Mouse (Mus musculus) limb, embryonic 11.5 days (tissue): Measurements from ENCODE around the gene Egfr. TPM values are rescaled to one million over a fixed set of nuclear protein-coding genes. Genes with fewer than 3 reads are reported as not detected.

Source experiments
- ATAC-seq: fragments of 200-750 bp; cut with Nextera tagmentation; 2 replicates; pipeline ENCODE4 v1.8.0; 2017; ENCODE audit warnings: low read depth; ENCODE audit not compliant: insufficient number of reproducible peaks, low FRiP score, low TSS enrichment
- DNase-seq: peaks from one replicate; pipeline ENCODE4 v3.0.0-alpha.2; 2015; ENCODE audit warnings: low spot score
- H3K27ac ChIP-seq: fragments of 300-500 bp; sonication (generic); replicated peaks from 2 replicates; pipeline ENCODE4 v1.5.1; 2014; ENCODE audit warnings: low read depth, mild to moderate bottlenecking, low read length
- H3K27me3 ChIP-seq: fragments of 300-500 bp; sonication (generic); 2 replicates; pipeline ENCODE4 v1.6.1; 2014; ENCODE audit warnings: mild to moderate bottlenecking, low read length, mixed read lengths; ENCODE audit not compliant: control insufficient read depth, insufficient read depth
- H3K36me3 ChIP-seq: fragments of 300-500 bp; sonication (generic); 2 replicates; pipeline ENCODE4 v1.6.1; 2014; ENCODE audit warnings: mild to moderate bottlenecking, low read length, moderate library complexity, mixed read lengths; ENCODE audit not compliant: control insufficient read depth, insufficient read depth
- H3K4me1 ChIP-seq: fragments of 300-500 bp; sonication (generic); 2 replicates; pipeline ENCODE4 v1.6.1; 2014; ENCODE audit warnings: low read length, mixed read lengths; ENCODE audit not compliant: control insufficient read depth, insufficient read depth
- H3K4me2 ChIP-seq: fragments of 300-500 bp; sonication (generic); 2 replicates; pipeline ENCODE4 v1.6.1; 2014; ENCODE audit warnings: low read depth, mild to moderate bottlenecking, moderate library complexity; ENCODE audit not compliant: severe bottlenecking
- H3K4me3 ChIP-seq: fragments of 300-500 bp; sonication (generic); 2 replicates; pipeline ENCODE4 v1.5.1; 2014; ENCODE audit warnings: low read depth, low read length
- H3K9ac ChIP-seq: fragments of 300-500 bp; sonication (generic); 2 replicates; pipeline ENCODE4 v1.6.1; 2014; ENCODE audit warnings: mild to moderate bottlenecking, low read length
- H3K9me3 ChIP-seq: fragments of 300-500 bp; sonication (generic); 2 replicates; pipeline ENCODE4 v1.6.1; 2016; ENCODE audit warnings: low read length; ENCODE audit not compliant: control insufficient read depth
- WGBS: fragments of 180-500 bp; shearing (Covaris S2); extraction: QIAGEN DNeasy Blood & Tissue Kit; methylation state at CpG from one replicate; pipeline ENCODE4 v1.1.7; 2014; 5-methylcytosine and 5-hydroxymethylcytosine counted together
- polyA plus RNA-seq: library from polyadenylated mRNA; unstranded; fragments of >200 nt; fragmentation: Nextera tagmentation; extraction: Ambion mirVana; gene quantifications from 2 replicates; pipeline ENCODE4 v1.2.1, GENCODE M21; 2014

Gene Egfr
- polyA plus RNA-seq, 1 experiment from 2014 or later, result 2.6 TPM

DNA sequence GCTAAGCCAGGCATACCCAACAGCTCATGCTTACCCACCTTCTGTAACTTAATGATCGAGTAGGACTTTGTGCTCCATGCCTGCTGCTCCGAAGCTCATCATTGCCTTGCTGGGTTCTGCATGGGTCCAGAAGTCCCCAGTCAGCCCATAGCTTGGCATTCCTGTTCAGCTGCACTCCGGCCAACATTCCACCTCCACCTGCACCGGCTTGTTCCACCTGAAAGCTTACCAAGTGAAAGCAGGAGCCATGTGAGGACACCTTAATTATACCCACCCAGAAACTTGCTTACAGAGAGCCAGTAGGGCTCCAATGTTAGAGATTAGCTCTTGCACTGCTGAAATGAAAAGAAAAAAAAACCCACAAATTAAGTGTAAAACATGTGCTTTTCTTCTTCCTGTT, 17.3 kb downstream of the Egfr start:
- no peak overlapping the region for H3K4me3 ChIP-seq

DNA sequence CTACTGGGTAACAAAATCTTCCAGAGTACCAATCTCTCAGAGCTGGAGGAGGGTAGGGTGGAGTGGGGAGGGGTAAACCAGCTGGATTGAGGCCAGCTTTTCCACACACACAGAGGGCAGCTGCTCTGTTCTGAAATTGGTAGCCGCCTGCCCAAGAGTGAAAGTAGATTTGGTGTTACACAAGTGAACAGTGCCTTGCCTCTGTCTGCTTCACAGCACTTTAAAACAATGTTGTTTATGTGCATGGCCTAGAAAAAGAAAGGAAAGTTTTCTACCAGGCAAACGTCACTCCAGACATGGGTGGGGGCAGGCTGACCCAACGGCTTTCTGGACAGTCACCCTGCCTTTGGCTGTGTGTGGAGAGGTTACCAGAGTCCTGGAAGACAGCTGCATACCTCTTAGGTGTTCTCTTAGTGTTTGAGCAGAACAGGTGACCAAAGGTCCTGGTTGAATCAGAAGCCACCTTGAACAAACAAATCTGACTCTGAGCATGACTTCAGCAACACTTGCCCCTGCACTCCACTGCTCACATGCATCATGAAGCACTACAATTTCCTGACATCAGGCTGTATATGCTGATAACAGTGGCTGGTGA, 17.8 kb downstream of the Egfr start:
- no peaks in the 10 kb centered on the region for H3K27me3 ChIP-seq
- ATAC-seq (no peak), DNase-seq (no peak)
- no peak overlapping the region for H3K9ac ChIP-seq
- no peak overlapping the region for H3K4me2 ChIP-seq
- no peak overlapping the region for H3K27ac ChIP-seq
- WGBS, result 66% methylated on average over 3 of the region's 3 CpGs
- no peaks in the 10 kb centered on the region for H3K9me3 ChIP-seq
- H3K4me1 ChIP-seq, result 0 out of 2 replicates have a peak, but pooled peaks cover 2% of the 10 kb centered on the region
- H3K36me3 ChIP-seq, result no peaks in the 10 kb centered on the region
- no peak overlapping the region for H3K4me3 ChIP-seq

More for the DNA sequence above, 17.3 kb downstream of the Egfr start:
- Histone ChIP-seq H3K9me3 (no peaks in the 10 kb centered on the region), H3K36me3 (no peaks in the 10 kb centered on the region), H3K27me3 (no peaks in the 10 kb centered on the region), H3K4me2 (no peak overlapping the region), H3K27ac (no peak overlapping the region), H3K4me1 (0 out of 2 replicates have a peak, but pooled peaks cover 2% of the 10 kb centered on the region), H3K9ac (no peak overlapping the region)
- ATAC-seq (no peak), DNase-seq (no peak)
- WGBS, result 88% methylated on average over 4 of the region's 4 CpGs

DNA sequence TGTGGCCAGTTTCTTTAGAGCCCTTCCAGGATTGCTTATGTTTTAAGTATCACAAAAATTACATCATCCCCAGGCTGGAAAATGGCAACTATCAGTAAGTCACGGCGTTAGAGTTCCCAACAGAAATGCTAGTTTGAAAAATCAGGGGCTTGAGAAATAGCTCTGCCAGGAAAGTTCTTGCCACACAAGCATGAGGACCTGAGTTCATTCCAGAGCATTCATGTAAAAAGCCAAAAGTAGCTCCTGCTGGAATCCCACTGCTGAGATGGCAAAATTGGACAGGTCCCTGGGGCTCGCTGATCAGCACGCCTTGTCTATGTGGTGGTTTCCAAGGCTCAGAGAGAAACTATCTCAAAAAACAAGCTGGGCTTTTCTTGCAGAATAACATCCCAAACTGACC, 19.0 kb downstream of the Egfr start:
- Histone ChIP-seq H3K9ac (no peak overlapping the region), H3K27ac (no peak overlapping the region), H3K27me3 (no peaks in the 10 kb centered on the region), H3K4me3 (no peak overlapping the region), H3K9me3 (no peaks in the 10 kb centered on the region), H3K4me1 (0 out of 2 replicates have a peak, but pooled peaks cover 2% of the 10 kb centered on the region), H3K36me3 (no peaks in the 10 kb centered on the region), H3K4me2 (no peak overlapping the region)
- ATAC-seq (no peak), DNase-seq (no peak)
- WGBS, result 87% methylated on average over 4 of the region's 4 CpGs

DNA sequence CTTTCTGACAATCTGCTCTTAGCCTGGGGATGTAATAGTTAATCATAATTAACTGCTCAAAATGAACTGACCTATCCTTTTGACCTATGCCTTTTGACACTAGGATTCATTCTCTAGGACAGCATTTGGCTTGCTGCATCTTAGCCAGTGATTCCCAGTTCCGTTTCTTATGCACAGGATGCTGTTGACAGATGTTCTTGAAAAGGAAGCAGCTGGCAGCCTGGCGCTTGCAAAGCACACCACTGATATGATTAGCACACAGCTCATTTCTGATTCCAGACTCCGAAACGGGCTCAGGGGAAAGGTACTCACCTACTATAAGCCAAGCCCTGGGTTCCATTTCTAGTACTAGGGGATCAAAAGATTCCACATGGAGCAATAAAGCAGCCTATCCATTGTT, 20.7 kb downstream of the Egfr start:
- H3K9ac ChIP-seq, result no peak overlapping the region
- no peaks in the 10 kb centered on the region for H3K9me3 ChIP-seq
- no peak overlapping the region for H3K27ac ChIP-seq
- no peak overlapping the region for H3K4me2 ChIP-seq
- 0 out of 2 replicates have a peak, but pooled peaks cover 2% of the 10 kb centered on the region for H3K4me1 ChIP-seq
- H3K27me3 ChIP-seq, result no peaks in the 10 kb centered on the region
- WGBS, result 67% methylated on average over 4 of the region's 4 CpGs
- ATAC-seq (no peak), DNase-seq (no peak)
- H3K36me3 ChIP-seq, result no peaks in the 10 kb centered on the region
- H3K4me3 ChIP-seq, result no peak overlapping the region

DNA sequence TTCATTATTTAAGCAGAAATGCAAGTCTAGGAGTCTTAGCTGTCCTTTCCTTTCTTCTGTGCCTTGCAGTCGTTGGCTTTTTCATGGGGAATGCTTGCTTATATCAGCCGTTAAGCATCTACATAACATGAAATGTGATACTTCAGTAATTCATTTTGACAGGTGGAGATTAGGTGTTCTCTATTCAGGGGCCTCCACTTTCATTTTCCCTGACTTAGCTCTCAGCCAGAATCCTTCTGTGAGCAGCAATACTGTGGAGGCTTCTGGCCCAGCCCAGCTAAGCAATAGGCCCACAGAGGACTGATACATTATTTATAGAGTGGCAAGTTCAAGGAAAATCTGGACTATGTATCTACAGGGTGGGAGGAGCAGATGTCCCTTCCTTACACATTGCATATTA, 25.0 kb downstream of the Egfr start:
- no peaks in the 10 kb centered on the region for H3K36me3 ChIP-seq
- H3K9ac ChIP-seq, result no peak overlapping the region
- WGBS, result 43% methylated on average over 2 of the region's 2 CpGs
- H3K27me3 ChIP-seq, result no peaks in the 10 kb centered on the region
- H3K27ac ChIP-seq, result no peak overlapping the region
- DNase-seq (no peak), ATAC-seq (peak; percentile 57; the same call in 1 of the 2 replicates)
- no peak overlapping the region for H3K4me3 ChIP-seq
- H3K4me2 ChIP-seq, result no peak overlapping the region
- H3K4me1 ChIP-seq, result no peaks in the 10 kb centered on the region
- no peaks in the 10 kb centered on the region for H3K9me3 ChIP-seq

DNA sequence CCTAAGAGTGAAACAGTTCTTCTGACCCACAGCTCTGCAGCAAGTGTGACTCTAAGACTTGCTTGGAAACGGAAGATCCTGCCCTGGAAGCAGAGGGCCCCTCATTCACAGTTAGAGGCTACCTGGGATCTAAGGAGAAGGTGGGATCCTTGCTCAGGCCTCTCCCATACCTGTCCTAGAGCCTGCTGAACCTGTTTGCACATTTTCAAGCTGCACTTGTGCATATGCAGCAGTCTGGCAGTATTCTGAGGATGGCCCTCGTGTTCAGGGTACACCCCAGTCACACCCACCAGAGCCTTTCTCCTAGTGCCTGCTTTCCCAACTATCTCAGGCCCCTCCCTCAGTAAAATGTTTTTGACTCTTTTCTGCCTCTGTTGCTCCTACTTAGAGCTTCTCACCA, 29.6 kb downstream of the Egfr start:
- H3K9ac ChIP-seq, result no peak overlapping the region
- no peaks in the 10 kb centered on the region for H3K36me3 ChIP-seq
- H3K4me2 ChIP-seq, result no peak overlapping the region
- no peak overlapping the region for H3K27ac ChIP-seq
- H3K27me3 ChIP-seq, result no peaks in the 10 kb centered on the region
- no peak overlapping the region for H3K4me3 ChIP-seq
- no peaks in the 10 kb centered on the region for H3K4me1 ChIP-seq
- H3K9me3 ChIP-seq, result no peaks in the 10 kb centered on the region
- no peak for ATAC-seq
- no peak for DNase-seq
- 65% methylated on average over 2 of the region's 2 CpGs for WGBS

DNA sequence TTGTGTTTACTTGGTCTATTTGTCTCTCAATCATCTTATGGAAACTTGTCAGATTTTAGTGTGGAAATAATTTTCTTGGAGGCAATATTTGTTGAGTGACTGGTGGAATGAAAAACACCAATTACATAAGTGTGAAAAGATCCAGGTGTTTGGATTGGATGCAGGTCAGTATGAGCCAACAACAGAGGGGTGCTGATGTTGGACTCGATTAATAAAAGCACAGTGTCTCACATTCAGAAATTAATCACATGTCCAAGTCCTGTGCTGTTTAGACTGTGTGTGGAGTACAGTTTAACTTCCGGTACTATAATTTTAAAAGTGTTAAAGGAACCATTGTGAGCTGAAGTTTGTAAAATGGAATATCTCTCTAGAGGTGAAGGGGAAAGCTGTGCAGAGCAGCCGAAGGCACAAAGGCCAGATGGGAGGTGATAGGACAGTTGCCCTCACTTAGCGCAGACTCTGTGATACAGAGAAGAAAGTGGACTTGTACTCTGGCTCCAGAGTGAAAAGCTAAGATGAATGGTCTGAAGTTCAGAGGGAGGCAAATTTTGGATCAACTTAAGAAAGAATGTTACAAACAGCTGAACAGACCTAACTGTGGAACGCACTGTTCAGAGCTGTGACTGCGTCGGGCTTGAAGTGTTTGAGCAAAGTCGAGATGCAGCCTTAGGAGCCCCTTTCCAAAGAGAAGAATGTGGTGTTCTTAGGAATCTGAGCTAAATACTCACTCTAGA, 32.1 kb downstream of the Egfr start:
- Histone ChIP-seq H3K9me3 (no peaks in the 10 kb centered on the region), H3K9ac (no peak overlapping the region), H3K4me1 (no peaks in the 10 kb centered on the region), H3K4me3 (no peak overlapping the region), H3K27ac (0 out of 2 replicates have a peak overlapping the region, but pooled peaks have one; percentile 10), H3K36me3 (no peaks in the 10 kb centered on the region), H3K27me3 (no peaks in the 10 kb centered on the region), H3K4me2 (no peak overlapping the region)
- DNase-seq (no peak), ATAC-seq (peak; percentile 57; the same call in 1 of the 2 replicates)
- 82% methylated on average over 8 of the region's 8 CpGs for WGBS

DNA sequence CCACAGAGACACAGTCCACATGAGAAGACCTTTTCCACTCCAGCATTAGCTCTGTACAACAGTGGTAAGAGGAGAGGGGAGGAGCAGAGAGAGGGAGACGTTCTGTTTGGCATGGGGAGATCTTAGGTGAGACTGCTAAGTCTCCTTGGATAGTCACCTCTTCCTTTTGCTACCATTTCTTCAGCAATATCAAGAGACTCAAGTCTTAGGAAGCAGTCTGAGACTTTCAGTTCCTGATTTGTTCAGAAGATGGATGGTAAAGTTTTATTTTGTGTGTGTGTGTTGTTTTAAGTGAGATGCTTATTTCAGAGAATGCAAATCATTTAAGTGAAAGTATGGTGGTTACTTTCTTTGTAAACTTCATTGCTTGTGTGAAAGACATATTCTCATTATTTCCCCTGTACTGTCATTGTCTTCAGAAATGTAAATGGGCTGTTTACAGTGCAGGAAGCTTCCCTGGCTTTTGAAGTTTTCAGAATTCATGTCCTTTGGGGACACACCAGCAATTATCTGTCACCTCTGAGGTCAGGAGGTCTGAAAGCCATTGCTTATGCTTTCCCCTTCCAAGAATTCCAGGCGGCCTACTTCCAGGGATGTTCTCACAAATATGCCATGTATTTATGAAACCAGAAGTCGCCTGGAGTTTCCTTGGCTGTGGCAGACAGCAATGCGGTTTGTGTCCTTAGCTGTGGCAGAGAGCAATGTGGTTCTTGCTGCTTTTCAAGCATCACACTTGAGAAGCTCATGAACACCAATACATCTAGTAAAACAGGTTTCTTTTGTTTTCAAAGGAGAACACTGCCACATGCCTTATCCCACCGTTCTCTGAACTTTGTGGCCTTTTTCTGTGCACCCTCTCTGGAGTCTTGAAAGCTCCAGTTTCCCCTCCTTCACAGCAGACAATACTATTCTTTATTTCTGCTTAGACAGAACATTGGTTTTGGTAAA, 40.9 kb downstream of the Egfr start:
- no peak for DNase-seq
- Histone ChIP-seq H3K4me3 (no peak overlapping the region), H3K27me3 (no peaks in the 10 kb centered on the region), H3K36me3 (no peaks in the 10 kb centered on the region), H3K4me2 (no peak overlapping the region), H3K9ac (no peak overlapping the region), H3K4me1 (no peaks in the 10 kb centered on the region), H3K9me3 (no peaks in the 10 kb centered on the region), H3K27ac (no peak overlapping the region)
- 53% methylated on average over 5 of the region's 5 CpGs for WGBS
- no peak for ATAC-seq
